Mouse (Mus musculus) adrenal gland, postnatal 25 days (tissue): ENCODE results near the gene Wnt2. TPM values are rescaled to one million over a fixed set of nuclear protein-coding genes. Genes with fewer than 3 reads are reported as not detected.

ENCODE experiments used
- DNase-seq: peaks from one replicate; pipeline ENCODE4 v3.0.0; 2021; ENCODE audit warnings: mixed read lengths
- total RNA-seq: library from RNA; stranded (reverse); gene quantifications from 2 replicates; pipeline ENCODE4 v1.2.3, GENCODE M21; 2021

The Wnt2 gene
- total RNA-seq, 1 experiment from 2014 or later: 0.12 TPM

GRCm38 (mm10) chr6:17978324-17978723 is 52.1 kb downstream of the Wnt2 start:
- DNase-seq: no peak

- DNase-seq: no peak
Measured at GRCm38 (mm10) chr6:17977165-17977564, 53.2 kb downstream of the Wnt2 start.

- DNase-seq: no peak
Measured at GRCm38 (mm10) chr6:17974416-17974815, 56.0 kb downstream of the Wnt2 start.

- no peak for DNase-seq
Measured at GRCm38 (mm10) chr6:17971393-17971792, 59.0 kb downstream of the Wnt2 start.

GRCm38 (mm10) chr6:17969815-17970214 is 60.6 kb downstream of the Wnt2 start:
- no peak for DNase-seq

DNA sequence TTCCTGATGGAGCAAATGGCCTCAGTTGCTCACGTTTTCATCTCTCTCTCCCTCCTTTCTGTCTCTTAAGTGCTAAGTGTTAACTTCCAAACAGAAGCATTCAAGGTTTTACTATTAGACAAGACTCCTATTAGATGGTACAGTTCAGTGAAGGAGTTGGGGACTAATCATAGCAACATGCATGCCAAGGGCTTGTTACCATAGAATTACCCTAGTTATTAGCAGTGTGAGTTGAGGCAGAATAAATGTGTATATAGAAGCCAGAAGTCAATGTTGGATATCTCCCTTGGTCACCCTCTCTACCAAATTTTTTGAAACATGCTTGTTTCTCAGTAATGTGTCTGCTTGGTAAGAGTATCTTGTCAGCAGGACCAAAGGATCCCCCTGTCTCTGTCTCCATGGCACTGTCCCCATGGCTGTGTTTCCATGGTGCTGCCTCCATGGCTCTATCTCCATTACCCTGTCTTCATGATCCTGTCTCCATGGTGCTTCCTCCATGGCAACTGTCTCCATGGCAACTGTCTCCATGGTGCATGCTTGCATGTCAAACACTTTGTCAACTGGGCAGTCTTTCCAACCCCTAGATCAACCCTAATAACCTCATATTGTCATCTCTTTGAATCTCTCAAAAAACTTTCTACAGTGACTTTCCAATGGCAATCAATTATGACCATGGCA is 61.8 kb downstream of the Wnt2 start:
- DNase-seq: no peak

DNA sequence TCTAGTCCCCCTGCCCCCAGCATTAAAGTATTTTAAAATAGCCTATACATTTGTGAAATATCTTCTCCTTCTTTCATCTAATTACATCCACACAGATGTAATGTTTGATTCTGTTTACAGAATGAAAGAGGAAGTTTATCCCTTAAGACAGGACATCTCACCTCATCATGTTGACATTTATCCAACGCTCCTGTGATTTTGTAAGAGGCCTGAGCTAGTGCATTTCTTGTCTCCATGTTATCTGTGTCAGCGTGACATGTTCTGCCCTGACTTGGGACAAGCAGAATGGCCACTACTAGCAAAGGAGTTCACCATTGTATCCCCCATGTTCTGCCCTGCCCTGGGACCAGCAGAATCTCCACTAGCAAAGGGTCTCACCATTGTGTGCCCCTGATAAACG is 66.9 kb downstream of the Wnt2 start:
- DNase-seq: no peak

GRCm38 (mm10) chr6:17951779-17952178 is 78.6 kb downstream of the Wnt2 start:
- DNase-seq: no peak

DNA sequence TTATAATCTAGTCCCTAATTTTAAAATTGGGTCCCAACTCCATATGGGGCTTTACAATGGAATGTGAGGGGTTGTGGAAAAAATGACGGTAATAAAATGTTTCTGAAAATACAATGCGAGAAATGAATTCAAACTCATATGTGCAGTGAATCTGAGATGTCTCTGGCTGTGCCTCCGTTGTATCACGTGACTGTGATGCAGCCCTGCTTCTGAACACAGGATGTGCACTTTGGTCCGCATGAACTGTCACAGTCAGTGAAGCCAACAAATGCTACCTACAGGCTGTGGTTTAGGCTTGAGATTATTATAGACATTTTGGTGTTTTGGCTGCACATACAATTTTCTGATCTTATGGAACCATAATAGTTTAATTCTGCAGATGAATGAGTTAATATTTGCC is 81.3 kb downstream of the Wnt2 start:
- no peak for DNase-seq

DNA sequence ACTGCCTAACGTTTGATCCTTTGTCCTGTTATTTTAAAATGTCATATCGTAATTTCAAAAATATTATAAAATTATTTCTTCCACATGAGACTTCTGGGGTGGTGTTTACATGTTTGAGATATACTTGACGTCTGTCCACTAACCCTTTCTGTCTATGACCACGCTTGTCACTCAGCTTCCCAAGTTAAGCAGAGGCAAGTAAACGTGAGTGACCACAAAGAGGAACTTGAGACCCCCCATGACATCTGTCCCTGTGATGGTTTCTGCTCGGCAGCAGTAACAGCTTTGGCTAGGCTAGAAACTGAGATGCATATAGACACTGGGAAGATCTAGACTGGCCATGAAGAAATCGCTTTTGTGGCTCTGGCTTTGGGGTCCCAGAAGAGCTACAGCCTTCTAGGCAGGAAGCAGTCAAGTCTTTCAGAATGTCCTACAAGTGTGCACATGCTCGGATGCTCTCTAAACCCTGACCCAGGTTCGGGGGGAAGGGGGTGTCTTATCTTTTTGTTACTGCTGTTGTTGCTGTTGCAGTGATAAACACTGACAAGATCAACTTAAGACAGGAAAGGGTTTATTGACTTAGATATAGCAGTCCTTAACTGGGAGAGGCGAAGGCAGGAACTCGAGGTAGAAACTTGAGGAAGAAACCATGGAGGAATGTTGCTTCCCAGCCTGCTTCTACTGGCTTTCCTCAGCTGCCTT is 83.1 kb downstream of the Wnt2 start:
- DNase-seq: no peak

- no peak for DNase-seq
Measured at GRCm38 (mm10) chr6:17946456-17946855, 83.9 kb downstream of the Wnt2 start.

DNA sequence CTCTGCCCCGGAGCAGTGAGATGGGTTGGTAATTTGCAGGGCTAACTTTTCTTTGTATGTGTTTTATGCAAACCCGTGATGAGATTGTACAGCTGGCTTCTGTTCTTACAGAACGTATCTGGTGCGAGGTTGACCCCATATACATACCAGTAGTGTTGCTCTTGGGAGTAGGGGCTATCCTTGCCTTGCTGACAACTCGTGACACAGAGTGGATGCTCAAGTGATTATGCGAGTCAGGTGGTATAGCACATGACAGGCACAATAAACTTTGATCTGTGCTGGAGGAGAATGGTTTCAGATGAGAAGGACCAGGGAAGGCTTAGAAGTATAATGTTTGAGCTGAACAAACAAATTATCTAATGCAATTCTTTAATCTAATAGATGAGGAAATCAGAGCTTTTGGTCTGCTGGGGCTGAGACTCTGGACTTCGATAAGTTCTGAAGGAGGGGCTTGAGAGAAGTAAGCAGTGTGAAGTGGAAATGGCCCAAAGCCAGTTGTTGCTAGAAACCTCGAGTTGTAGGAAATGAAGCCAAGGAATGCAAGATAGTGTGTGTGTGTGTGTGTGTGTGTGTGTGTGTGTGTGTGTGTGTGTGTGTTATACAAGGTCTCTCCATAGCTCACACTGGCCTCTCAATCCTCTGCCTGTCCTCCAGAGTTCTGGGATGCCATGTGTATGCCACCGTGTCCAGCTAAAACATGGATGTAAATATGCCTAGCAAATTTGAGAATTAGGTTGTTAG is 86.3 kb downstream of the Wnt2 start:
- DNase-seq: no peak

DNA sequence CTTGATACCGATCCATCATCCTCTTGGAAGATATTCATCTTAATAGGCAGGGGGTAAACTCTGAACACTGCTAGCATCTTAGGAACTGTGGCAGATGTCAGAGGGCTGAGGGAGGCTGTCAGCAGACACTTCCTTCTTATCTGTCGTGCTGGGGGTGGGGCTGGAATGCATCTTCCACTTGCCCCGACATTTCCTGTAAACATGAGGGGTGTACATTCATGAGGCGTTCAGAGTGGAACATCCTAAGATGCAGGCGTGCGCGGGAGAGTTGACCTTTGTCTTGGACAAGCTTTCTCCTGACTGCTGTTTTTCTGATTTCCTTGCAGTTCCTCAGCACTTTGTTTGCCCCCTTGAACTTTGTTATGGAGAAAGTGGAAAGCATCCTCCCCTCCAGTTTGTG is 88.0 kb downstream of the Wnt2 start:
- no peak for DNase-seq

GRCm38 (mm10) chr6:17941916-17942315 is 88.5 kb downstream of the Wnt2 start:
- DNase-seq: no peak

Other genes starting within 250 kb of the Wnt2 start
- gene Asz1, start 78.5 kb upstream of the Wnt2 start, total RNA-seq: not detected in 2 replicates
- gene Cftr, start 140.1 kb upstream of the Wnt2 start, total RNA-seq: not detected in 2 replicates